Mouse (Mus musculus) cerebellum, adult 2 months (tissue): Measurements from ENCODE around the gene Cntnap2.

Experiments
- CTCF ChIP-seq: fragments of 200-500 bp; IDR thresholded peaks from 2 replicates; pipeline ENCODE4 v1.5.1; 2011; ENCODE audit warnings: low read depth, mild to moderate bottlenecking, control low read depth, low read length, moderate library complexity, borderline replicate concordance; ENCODE audit not compliant: insufficient read depth
- POLR2A ChIP-seq: fragments of 200-500 bp; IDR thresholded peaks from 2 replicates; pipeline ENCODE4 v1.6.1; 2011; ENCODE audit warnings: low read length, control low read depth, borderline replicate concordance; ENCODE audit not compliant: insufficient read depth

- no peak for TF ChIP-seq POLR2A
- TF ChIP-seq CTCF = no peak
Measured at GRCm38 (mm10) chr6:47043586-47043985, 1984.4 kb downstream of the Cntnap2 start.
